Mouse (Mus musculus): Measurements from ENCODE around the gene Mpc1. TPM values are rescaled to one million over a fixed set of nuclear protein-coding genes. Genes with fewer than 3 reads are reported as not detected.

Mpc1 gene
- polyA plus RNA-seq (2015; fragmentation: Nextera tagmentation; extraction: Ambion mirVana), result 263 and 274 TPM in 2 replicates

DNA sequence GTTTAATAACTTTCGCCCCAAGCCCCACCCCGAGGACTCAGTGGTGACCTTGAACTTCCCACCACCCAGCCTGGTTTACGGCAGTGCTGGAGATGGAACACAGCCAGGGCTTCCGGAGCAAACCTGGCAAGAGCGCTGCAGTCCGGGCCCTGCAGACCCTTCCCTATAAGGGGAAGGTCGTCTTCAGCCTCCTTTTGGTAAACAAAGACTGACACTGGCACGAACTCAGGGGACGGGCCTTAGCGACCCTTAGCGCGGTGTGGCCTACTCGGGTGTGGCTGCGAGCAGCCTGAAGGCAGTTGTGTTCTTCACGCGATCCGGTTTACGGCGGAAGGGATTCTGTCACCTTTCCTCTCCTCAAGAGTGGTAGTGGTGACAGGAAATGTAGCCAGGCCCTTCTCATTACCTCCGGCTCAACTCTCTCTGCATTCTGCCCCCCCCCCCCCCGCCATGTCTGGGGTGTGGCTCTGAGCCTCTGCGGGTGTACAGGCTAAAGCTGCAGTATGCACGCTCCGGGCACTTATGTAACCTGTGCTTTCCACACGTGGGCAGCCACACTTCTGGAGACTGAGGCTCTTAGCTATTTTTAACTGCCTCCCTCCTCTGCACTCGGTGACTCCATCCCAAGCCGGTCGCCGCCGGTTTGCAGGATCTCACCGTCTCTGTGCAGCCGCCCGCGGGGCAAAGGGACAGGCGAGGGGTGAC is at the start of gene Mpc1:
Gene Mpc1 (plus strand): TSS at position 84 of the 705 bp plus-strand sequence.
- Histone ChIP-seq H3K27ac (peak within 1 kb of the TSS; percentile 92), H3K4me3 (peak within 1 kb of the TSS; percentile 93), H3K36me3 (replicated peaks) (no peaks in the 10 kb centered on the region), H3K9me3 (no peaks in the 10 kb centered on the region), H3K9ac (peak within 1 kb of the TSS; percentile 77), H3K4me2 (peak within 1 kb of the TSS; percentile 92), H3K4me1 (peaks cover 22% of the 10 kb centered on the region), H3K27me3 (replicated peaks) (no peaks in the 10 kb centered on the region)
- ATAC-seq (replicated peaks), result peak; percentile 78
- 2% methylated on average over 34 of the region's 35 CpGs for WGBS

DNA sequence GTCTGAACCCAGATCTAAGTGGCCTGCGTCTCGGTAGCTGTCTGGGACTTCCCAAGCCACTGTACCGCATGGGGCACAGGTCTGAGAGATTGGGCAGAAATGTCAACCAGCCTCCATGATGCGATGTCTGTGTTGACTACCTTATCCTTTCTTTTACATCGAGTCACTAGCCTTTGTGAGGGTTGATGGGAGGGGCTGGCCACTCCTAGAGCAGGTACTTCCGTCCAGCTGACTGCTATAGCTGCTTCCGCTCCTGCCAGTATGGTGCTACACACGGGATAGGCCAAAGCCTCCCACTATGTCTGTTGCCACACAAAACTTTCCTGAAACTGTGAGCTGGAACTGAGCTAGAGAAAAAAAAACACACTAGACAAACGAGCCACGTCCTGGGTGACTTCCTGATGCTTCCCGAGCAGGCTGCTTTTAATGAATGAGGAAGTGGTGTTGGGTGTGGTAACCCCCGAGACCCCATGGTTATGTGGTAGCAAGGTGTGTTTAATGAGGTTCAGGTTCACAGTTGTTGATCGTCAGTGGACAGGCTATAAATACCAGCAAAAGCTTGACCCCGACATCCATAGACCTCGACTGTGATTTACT is 49.0 kb upstream of the Mpc1 start:
- Histone ChIP-seq H3K27me3 (replicated peaks) (no peaks in the 10 kb centered on the region), H3K9me3 (no peaks in the 10 kb centered on the region), H3K36me3 (replicated peaks) (no peaks in the 10 kb centered on the region), H3K27ac (no peak overlapping the region), H3K4me3 (no peak overlapping the region), H3K4me2 (no peak overlapping the region), H3K4me1 (no peaks in the 10 kb centered on the region), H3K9ac (no peak overlapping the region)
- WGBS, result 80% methylated on average over 15 of the region's 15 CpGs
- ATAC-seq (replicated peaks), result no peak

DNA sequence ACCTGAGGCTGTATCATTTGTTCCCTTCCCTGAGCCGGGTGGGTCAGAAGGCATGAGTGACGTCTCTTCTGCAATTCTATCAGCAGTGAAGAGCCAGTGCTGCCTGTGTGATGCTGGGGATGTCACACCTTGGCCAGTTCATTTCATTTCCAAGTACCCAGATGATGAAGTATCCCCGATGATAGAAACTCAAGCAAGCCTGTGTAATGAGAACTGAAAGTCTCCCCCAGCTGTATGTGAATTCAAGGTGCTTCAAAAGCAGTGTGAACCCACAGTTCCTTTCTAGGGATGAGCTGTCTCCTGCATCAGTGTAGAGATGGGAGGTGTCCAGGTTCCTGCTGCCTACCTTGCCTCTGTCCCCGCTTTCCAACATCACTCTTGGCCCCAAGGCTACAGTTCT is 48.2 kb upstream of the Mpc1 start:
- H3K9ac ChIP-seq, result no peak overlapping the region
- ATAC-seq (replicated peaks), result no peak
- H3K27me3 ChIP-seq (replicated peaks), result no peaks in the 10 kb centered on the region
- H3K4me2 ChIP-seq, result no peak overlapping the region
- no peaks in the 10 kb centered on the region for H3K4me1 ChIP-seq
- no peaks in the 10 kb centered on the region for H3K9me3 ChIP-seq
- no peaks in the 10 kb centered on the region for H3K36me3 ChIP-seq (replicated peaks)
- H3K27ac ChIP-seq, result no peak overlapping the region
- H3K4me3 ChIP-seq, result no peak overlapping the region
- WGBS, result 84% methylated on average over 4 of the region's 4 CpGs

DNA sequence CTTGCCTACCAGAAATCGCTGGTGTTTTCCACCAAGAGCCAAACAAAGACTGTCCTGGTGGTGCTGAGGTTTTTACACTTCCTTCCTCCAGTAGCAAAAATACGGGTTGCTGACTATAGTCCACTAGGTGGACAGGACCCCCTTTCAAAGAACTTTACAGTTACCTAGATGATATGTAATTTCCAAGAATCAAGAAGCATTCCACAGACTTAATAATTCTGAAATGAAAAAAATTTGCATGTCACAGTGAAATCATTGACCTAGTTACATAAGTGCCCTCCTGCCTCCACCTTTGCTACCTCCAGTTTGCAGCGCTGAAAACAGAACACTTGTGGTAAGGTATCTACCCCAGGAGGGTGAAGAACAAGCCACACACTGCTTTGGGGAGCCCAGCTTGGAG is 47.0 kb upstream of the Mpc1 start, which contains the start of gene Ccr6:
Gene Ccr6 (plus strand): TSS at position 301 of the 400 bp plus-strand sequence.
- Histone ChIP-seq H3K36me3 (replicated peaks) (no peaks in the 10 kb centered on the region), H3K27me3 (replicated peaks) (no peaks in the 10 kb centered on the region), H3K4me2 (no peak within 1 kb of the TSS), H3K4me1 (no peaks in the 10 kb centered on the region), H3K9me3 (no peaks in the 10 kb centered on the region), H3K4me3 (no peak within 1 kb of the TSS), H3K27ac (no peak within 1 kb of the TSS), H3K9ac (no peak within 1 kb of the TSS)
- ATAC-seq (replicated peaks), result no peak
- 76% methylated on average over 3 of the region's 3 CpGs for WGBS

DNA sequence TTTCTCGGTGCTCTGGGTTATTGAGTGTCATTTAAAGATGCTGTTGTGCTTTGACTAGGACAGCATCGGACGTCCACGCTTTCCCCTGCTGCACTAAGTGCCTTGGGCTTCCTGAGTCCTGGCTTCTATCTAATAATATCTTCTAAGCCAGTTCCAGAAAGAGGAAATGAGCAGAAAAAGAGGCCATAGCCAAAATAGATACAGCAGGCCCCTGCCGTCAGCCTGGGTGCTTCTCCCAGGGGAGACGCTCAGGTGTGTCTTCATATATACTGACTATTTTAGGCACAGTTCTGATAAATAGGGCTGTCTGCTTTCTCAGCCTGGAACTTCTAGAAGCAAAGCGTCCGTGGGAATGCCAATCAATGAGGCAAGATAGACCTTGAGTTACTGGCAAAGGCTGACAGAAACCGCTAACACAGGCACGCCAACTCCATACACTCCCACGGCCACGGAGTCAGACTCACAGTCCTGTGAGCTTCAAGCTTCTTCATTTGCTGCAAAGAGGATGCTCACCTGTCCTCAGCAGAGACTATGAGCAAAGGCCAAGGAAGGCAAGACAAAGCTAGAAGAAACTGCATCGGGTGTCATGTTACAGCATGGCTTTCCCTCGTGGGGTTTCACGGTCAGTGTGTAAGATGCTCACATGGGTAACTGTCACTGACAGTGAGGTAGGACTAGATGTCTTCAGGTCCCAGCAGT is 44.5 kb upstream of the Mpc1 start:
- Histone ChIP-seq H3K27me3 (replicated peaks) (no peaks in the 10 kb centered on the region), H3K4me3 (no peak overlapping the region), H3K36me3 (replicated peaks) (no peaks in the 10 kb centered on the region), H3K4me2 (no peak overlapping the region), H3K9ac (no peak overlapping the region), H3K4me1 (no peaks in the 10 kb centered on the region), H3K27ac (no peak overlapping the region), H3K9me3 (no peaks in the 10 kb centered on the region)
- 87% methylated on average over 15 of the region's 15 CpGs for WGBS
- no peak for ATAC-seq (replicated peaks)

DNA sequence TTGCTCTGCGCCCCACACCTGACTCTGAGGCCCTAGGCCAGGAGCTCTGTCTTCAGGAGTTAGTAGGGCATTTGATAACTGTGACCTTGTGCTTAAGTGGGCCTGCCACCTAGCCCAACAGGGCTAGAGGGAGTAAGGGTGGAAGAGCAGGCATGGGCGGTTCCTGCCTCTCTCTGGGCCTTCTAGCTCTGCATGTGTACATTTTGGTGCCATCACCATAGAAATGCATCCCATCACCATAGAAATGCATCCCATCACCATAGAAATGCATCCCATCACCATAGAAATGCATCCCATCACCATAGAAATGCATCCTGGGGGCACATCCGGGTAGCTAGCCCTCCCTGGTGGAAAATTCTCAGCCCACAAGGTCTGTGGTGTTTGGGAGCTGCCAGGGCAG is 43.1 kb upstream of the Mpc1 start:
- whole genome bisulfite sequencing, result 79% methylated on average over 3 of the region's 3 CpGs
- Histone ChIP-seq H3K4me2 (no peak overlapping the region), H3K9ac (no peak overlapping the region), H3K4me1 (no peaks in the 10 kb centered on the region), H3K36me3 (replicated peaks) (no peaks in the 10 kb centered on the region), H3K27me3 (replicated peaks) (no peaks in the 10 kb centered on the region), H3K4me3 (no peak overlapping the region), H3K27ac (no peak overlapping the region), H3K9me3 (no peaks in the 10 kb centered on the region)
- no peak for ATAC-seq (replicated peaks)

DNA sequence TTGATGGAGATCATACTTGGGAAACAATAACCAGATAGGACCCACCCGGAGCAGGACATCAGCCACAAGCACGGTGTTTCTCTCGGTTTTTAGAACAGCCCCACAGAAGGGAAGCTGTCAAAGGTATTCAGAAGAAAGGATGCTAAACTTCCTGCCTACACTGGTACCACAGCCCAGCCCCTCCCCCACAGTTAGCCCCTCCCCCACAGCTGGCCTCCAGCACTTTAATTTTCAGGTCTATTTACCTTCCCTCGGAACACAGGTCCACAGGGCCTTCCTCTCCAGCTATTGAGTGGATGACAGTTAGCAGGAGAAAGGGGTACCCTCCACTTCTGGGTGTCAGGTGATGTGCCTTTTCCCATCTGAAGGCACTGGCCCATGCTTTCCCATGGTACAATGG is 42.2 kb upstream of the Mpc1 start:
- Histone ChIP-seq H3K36me3 (replicated peaks) (no peaks in the 10 kb centered on the region), H3K4me2 (no peak overlapping the region), H3K4me1 (no peaks in the 10 kb centered on the region), H3K27me3 (replicated peaks) (no peaks in the 10 kb centered on the region), H3K9me3 (no peaks in the 10 kb centered on the region), H3K9ac (no peak overlapping the region), H3K4me3 (no peak overlapping the region), H3K27ac (no peak overlapping the region)
- WGBS, result 74% methylated on average over 4 of the region's 4 CpGs
- no peak for ATAC-seq (replicated peaks)

DNA sequence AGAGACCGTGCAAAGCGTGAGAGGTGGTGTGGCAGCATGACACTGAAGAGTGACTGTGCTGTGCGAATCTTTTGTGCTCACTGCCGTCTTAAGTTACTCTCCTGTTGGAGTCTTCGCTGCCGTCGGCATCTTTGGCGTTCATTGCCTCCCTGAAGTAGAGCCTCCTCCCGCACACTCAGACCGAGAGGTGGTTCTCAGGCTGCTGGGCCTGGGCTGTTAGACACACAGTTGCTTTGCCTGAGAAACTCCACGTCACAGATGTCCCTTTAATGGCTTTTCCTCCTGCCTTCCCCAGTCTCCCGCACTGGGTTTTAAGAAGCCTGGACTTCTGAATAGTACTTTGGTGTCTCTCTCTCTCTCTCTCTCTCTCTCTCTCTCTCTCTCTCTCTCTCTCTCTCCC is 41.1 kb upstream of the Mpc1 start:
- ATAC-seq (replicated peaks), result no peak
- Histone ChIP-seq H3K4me2 (no peak overlapping the region), H3K4me1 (no peaks in the 10 kb centered on the region), H3K9me3 (no peaks in the 10 kb centered on the region), H3K27ac (no peak overlapping the region), H3K4me3 (no peak overlapping the region), H3K27me3 (replicated peaks) (no peaks in the 10 kb centered on the region), H3K9ac (no peak overlapping the region), H3K36me3 (replicated peaks) (no peaks in the 10 kb centered on the region)
- WGBS, result 68% methylated on average over 12 of the region's 12 CpGs

DNA sequence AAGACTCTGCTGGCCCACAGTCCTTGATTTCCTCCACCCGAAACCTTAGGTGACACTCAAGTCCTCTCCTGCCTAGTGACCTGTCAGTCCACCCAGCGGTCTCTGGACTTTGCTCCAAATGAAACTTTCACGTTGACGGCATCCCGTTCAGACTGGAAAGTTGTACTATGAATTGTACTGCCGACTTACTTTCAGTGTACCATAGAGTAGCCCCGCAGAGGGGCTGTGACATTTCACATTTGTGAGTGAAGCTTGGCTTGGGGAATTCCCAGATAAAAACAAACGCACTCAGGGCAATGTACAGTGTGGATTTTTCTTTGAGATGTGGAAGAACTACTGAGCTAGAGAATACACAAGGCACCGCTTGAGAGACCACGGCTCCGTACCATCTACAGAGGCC is 40.5 kb upstream of the Mpc1 start:
- no peak for ATAC-seq (replicated peaks)
- WGBS, result 89% methylated on average over 11 of the region's 11 CpGs
- Histone ChIP-seq H3K27ac (no peak overlapping the region), H3K4me2 (no peak overlapping the region), H3K9ac (no peak overlapping the region), H3K9me3 (no peaks in the 10 kb centered on the region), H3K36me3 (replicated peaks) (no peaks in the 10 kb centered on the region), H3K4me1 (no peaks in the 10 kb centered on the region), H3K4me3 (no peak overlapping the region), H3K27me3 (replicated peaks) (no peaks in the 10 kb centered on the region)

DNA sequence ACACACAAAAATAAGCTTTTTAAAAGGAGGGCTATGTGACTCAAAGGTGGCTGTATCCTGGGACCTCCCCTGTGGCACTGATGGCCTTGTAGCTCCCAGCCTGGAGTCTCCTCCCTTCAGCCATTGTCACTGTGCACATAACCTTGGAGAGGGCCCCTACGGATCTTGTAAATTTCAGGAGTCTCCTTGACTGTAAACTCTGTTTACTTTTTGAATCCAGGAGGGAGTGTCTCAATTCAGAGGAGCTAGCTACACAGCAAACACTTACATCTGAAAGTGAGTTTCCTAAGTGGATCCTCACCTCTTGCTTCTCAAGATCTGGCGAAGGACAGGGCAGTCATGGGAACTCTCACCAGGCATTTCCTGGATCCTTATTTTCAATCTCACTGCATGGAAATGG is 38.6 kb upstream of the Mpc1 start:
- 80% methylated on average over 2 of the region's 2 CpGs for WGBS
- H3K4me2 ChIP-seq, result no peak overlapping the region
- no peaks in the 10 kb centered on the region for H3K36me3 ChIP-seq (replicated peaks)
- no peaks in the 10 kb centered on the region for H3K9me3 ChIP-seq
- no peak overlapping the region for H3K9ac ChIP-seq
- no peak overlapping the region for H3K4me3 ChIP-seq
- ATAC-seq (replicated peaks), result no peak
- H3K4me1 ChIP-seq, result no peaks in the 10 kb centered on the region
- no peak overlapping the region for H3K27ac ChIP-seq
- H3K27me3 ChIP-seq (replicated peaks), result no peaks in the 10 kb centered on the region

DNA sequence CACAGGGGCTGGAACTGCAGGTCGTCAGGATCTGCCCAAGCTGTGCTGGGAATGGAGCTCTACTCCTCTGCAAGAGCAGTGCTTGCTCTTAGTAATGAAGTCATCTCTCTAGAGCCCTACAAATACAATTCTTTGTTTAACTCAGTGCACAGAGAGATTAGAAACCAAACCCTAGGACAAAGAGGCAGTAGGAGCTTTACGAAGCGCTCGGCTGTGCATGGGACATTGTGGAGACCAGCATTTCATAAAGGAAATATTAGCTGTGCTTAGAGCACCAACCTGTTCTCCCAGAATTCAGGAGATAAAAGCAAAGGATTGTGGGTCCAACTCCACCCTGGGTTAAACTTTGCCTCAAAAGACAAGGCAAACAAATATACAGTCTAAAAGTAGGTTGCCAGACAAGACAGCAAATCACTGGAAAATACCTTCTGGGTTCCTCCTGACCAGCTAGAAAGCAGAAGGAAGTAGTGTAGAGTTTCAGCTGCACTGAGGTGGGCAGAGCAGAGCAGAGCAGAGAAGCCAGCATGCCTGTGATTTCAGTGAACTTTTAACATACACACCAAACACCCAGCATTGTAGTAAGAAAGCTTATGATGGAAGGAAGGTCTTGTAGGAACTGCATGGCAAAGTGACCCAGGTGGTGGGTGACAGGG is 36.5 kb upstream of the Mpc1 start:
- H3K9me3 ChIP-seq, result no peaks in the 10 kb centered on the region
- no peaks in the 10 kb centered on the region for H3K36me3 ChIP-seq (replicated peaks)
- no peaks in the 10 kb centered on the region for H3K4me1 ChIP-seq
- ATAC-seq (replicated peaks), result no peak
- no peak overlapping the region for H3K4me2 ChIP-seq
- no peaks in the 10 kb centered on the region for H3K27me3 ChIP-seq (replicated peaks)
- no peak overlapping the region for H3K27ac ChIP-seq
- 61% methylated on average over 4 of the region's 4 CpGs for WGBS
- H3K9ac ChIP-seq, result no peak overlapping the region
- H3K4me3 ChIP-seq, result no peak overlapping the region

DNA sequence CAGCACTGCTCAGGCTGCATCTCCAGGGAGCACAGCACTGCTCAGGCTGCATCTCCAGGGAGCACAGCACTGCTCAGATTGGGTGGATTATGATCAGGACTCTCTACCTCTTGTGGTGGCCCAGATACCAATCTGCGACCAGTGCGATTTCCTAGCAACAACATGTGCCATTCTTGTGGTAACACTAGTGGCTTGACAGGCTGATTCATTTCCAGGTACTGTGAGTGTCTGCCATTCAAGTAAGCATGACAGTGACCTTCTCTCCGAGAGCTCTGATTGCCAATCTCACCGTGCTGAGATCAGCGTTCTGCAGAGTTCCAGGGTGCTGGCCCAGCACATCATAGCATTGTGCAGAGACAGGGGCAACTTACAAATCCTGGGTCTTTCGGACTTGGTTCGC is 31.0 kb upstream of the Mpc1 start:
- Histone ChIP-seq H3K9me3 (no peaks in the 10 kb centered on the region), H3K4me3 (no peak overlapping the region), H3K36me3 (replicated peaks) (no peaks in the 10 kb centered on the region), H3K4me2 (no peak overlapping the region), H3K27ac (no peak overlapping the region), H3K27me3 (replicated peaks) (no peaks in the 10 kb centered on the region), H3K9ac (no peak overlapping the region), H3K4me1 (no peaks in the 10 kb centered on the region)
- 91% methylated on average over 7 of the region's 7 CpGs for WGBS
- ATAC-seq (replicated peaks), result no peak
